Mouse (Mus musculus) gastrocnemius, postnatal 36 days (tissue): ENCODE results near the gene Arid3c. TPM values are rescaled to one million over a fixed set of nuclear protein-coding genes. Genes with fewer than 3 reads are reported as not detected.

Source experiments
- DNase-seq, 2 experiments: peaks; one replicate each; pipeline ENCODE4 v3.0.0; 2022
- intact Hi-C: fragments of 180-260 bp; cut with DNase I; formaldehyde crosslinking; loops from one replicate; pipeline ENCODE4 v1.15.1; 2025
- total RNA-seq, 2 experiments: library from RNA; stranded (reverse); gene quantifications; 2 replicates each; pipeline ENCODE4 v1.2.3; 2021

The Arid3c gene
- total RNA-seq, 2 experiments from 2014 or later: not detected

GRCm38 (mm10) chr4:41682789-41683188 is 48.2 kb downstream of the Arid3c start:
- DNase-seq: no peak

GRCm38 (mm10) chr4:41681947-41682346 is 49.0 kb downstream of the Arid3c start:
- DNase-seq: no peak
- intact Hi-C loops: no loop called here

More at GRCm38 (mm10) chr4:41682789-41683188, 48.2 kb downstream of the Arid3c start:
- intact Hi-C loops: no loop called here

- DNase-seq: no peak
- intact Hi-C loops: no loop called here
Observed at GRCm38 (mm10) chr4:41681176-41681575, 49.8 kb downstream of the Arid3c start.

GRCm38 (mm10) chr4:41679291-41679690 is 51.7 kb downstream of the Arid3c start:
- DNase-seq: no peak

GRCm38 (mm10) chr4:41678863-41679262 is 52.1 kb downstream of the Arid3c start:
- no peak for DNase-seq
- intact Hi-C loops: no loop called here

More at GRCm38 (mm10) chr4:41679291-41679690, 51.7 kb downstream of the Arid3c start:
- intact Hi-C loops: no loop called here

- no peak for DNase-seq
- intact Hi-C loops: no loop called here
Observed at GRCm38 (mm10) chr4:41677006-41677629, 53.8 kb downstream of the Arid3c start.

GRCm38 (mm10) chr4:41676248-41677005 is 54.5 kb downstream of the Arid3c start:
- no peak for DNase-seq
- intact Hi-C loops: no loop called here

Other genes with a start within 250 kb of the Arid3c start
- gene AI464131, start 228.1 kb downstream of the Arid3c start, total RNA-seq: 10 to 100 TPM; 66.0 to 66.5 TPM
- under 1 TPM in 1 of 2 experiments, not detected in 1; 0.37 TPM for gene 1110017D15Rik, start 213.8 kb downstream of the Arid3c start, total RNA-seq
- gene Fam219a, start 161.6 kb downstream of the Arid3c start, total RNA-seq: 10 to 100 TPM; 19.3 to 20.4 TPM
- not detected for gene Dnaic1, start 161.4 kb downstream of the Arid3c start, total RNA-seq
- gene Enho, start 90.8 kb downstream of the Arid3c start, total RNA-seq: 10 to 100 TPM; 10.3 to 10.9 TPM
- 10 to 100 TPM; 24.8 to 31.1 TPM for gene Cntfr, start 34.1 kb downstream of the Arid3c start, total RNA-seq
- 10 to 100 TPM; 30.8 to 41.2 TPM for gene Il11ra1, start 31.2 kb downstream of the Arid3c start, total RNA-seq
- gene Rpp25l, start 17.6 kb downstream of the Arid3c start, total RNA-seq: 10 to 100 TPM; 46.8 to 50.0 TPM
- 10 to 100 TPM; 40.9 to 41.9 TPM for gene Dctn3, start 8.0 kb downstream of the Arid3c start, total RNA-seq
- gene Galt, start 24.1 kb upstream of the Arid3c start, total RNA-seq: 10 to 100 TPM; 27.5 to 36.7 TPM
- gene Sigmar1, start 25.0 kb upstream of the Arid3c start, total RNA-seq: 1 to 10 TPM; 7.2 to 8.8 TPM
- 10 to 100 TPM; 18.5 to 19.1 TPM for gene Ccl27a, start 43.1 kb upstream of the Arid3c start, total RNA-seq
- not detected for gene Gm21541, start 172.5 kb upstream of the Arid3c start, total RNA-seq
- not detected for gene Gm20878, start 210.4 kb upstream of the Arid3c start, total RNA-seq
- under 1 TPM in 1 of 2 experiments, not detected in 1; 0.07 TPM for gene Fam205a4, start 234.9 kb upstream of the Arid3c start, total RNA-seq